Mouse (Mus musculus): ENCODE data around the gene Srcin1.

The Srcin1 gene

GRCm38 (mm10) chr11:97556569-97557408 is 19.2 kb downstream of the Srcin1 start:
- no peak for DNase-seq (ENCODE audit: low spot score)

DNA sequence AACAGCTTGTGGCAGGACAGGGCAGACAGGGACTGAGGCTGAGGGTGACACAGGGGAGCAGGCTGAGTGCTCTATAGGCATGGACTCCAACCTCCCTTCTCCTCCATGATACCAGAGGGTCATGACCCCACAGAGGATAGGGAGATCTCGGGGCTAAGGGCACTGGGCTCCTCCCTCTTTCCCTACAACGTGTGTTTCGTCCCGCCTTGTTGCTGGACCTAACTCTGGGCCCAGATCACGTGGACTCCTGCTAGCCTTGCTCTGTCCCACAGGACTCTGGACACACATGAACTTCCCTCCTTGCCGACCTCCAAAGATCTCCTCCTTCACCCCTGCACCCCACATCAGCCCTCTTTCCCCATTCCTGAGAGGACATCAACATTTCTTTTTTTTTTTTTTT is 20.8 kb downstream of the Srcin1 start:
- no peak for DNase-seq (ENCODE audit: low spot score)

- DNase-seq (ENCODE audit: low spot score): no peak
Observed at GRCm38 (mm10) chr11:97552151-97552550, 23.8 kb downstream of the Srcin1 start.

DNA sequence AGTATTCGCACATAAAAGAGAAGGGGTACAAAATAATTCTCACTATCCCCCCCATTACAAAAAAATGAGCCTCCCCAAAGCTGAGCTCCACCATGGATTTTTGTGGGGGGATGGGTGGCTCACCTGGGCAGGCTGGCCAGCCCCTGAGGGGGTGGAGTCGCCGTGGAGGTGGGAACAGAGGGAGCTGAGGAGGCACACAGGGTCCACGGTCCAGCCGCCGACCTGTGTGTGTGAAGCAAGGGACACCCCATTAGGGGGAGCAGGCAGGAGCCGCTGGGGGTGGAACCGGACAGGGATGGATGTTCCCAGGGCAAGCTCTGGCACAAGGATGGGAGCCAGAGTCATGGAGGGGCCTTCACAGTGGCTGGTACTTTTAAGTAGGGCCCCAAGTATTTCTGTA is 27.2 kb downstream of the Srcin1 start:
- no peak for DNase-seq (ENCODE audit: low spot score)

GRCm38 (mm10) chr11:97547957-97548706 is 27.9 kb downstream of the Srcin1 start:
- no peak for DNase-seq (ENCODE audit: low spot score)

DNA sequence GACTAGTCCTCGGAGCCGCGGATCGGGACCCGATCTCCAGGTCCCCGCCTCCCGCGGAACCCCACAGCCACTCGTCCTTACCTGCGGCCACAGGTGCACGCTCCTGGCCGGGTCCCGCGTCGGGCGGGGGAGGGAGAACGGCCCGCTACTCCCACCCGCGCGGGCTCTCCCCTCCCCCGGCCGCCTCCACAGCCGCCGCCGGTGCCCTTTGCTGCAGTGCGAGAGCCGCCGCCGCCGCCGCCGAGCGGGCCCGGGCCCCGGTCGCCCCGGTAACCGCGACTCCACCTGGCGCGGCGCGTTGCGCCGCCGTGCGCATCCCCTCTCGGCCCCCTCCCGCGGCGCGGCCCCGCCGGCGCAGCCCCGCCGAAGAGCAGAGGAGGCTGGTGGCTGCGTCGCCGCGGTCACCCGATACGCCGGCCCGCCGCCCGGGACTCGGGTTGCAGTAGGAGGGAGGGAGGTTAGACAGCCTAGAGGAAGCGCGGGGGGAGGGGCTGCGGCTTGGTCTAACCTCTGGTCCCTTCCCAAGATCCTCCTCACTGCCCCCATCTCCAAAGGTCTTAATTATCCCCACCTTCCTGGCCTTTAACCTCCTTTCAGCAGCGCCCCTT is 29.1 kb downstream of the Srcin1 start:
- no peak for DNase-seq (ENCODE audit: low spot score)

DNA sequence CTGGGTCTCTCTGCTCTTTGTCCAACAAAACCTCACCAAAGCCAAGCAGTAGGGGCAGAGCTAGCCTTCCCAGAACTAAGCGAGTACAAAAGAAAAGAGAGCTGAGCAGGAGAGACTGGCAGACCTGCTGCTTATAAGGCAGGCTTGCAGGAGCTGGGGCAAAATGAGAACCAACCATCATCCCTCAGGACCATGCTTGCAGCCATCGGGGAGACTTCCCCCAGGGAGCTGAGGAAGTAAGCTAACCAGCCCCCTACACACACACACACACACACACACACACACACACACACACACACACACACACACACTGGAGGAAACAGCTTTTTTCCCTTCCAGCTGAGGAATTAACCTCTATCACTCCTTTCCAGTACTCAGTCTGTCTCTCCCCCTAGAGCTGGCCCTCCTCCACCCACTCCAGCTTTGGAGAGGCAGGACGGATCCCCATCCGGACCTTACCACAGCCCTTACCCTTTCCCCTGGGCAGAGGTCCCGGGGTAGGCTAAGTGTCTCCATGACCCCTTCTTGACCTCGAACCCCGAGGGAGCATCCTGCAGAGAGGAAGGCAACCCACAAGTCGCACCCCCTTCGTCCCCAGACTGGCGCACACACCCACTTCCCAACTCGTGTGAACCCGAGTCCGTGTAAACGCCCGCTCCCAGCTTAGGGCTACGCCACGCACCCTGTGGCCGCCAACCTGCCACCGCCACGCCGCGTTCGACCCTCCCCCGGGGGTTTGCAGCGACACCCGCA is 30.0 kb downstream of the Srcin1 start:
- no peak for DNase-seq (ENCODE audit: low spot score)

GRCm38 (mm10) chr11:97543883-97544282 is 32.1 kb downstream of the Srcin1 start:
- DNase-seq (ENCODE audit: low spot score): no peak

DNA sequence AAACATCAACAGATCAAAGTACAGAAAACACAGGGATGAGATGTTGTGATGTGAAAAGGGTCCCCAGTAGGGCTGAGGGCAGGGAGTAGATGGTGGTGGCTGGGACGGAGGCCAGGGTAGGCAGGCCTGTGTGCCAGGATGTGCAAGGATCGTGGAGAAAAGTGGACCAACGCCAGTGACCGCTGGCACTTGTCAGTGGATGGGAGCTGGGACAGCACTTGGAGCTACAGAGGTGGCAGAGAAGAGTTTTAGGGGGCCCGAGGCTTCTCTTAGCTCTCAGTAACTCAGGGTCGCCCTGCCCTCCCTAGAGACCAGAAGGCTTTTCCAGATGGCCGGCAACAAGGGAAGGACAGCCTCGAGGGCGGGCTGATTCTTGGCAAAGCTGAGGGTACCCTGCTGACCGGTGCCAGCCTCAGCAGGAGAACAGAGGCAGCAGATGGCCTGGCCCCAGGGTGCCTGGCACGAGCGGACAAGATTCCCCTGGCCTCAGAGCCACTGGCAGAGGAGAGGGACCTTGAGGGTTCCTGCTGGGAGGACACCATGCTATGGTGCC is 32.7 kb downstream of the Srcin1 start:
- DNase-seq (ENCODE audit: low spot score): peak; percentile 53

- no peak for DNase-seq (ENCODE audit: low spot score)
Observed at GRCm38 (mm10) chr11:97542171-97543150, 33.5 kb downstream of the Srcin1 start.

- no peak for DNase-seq (ENCODE audit: low spot score)
Observed at GRCm38 (mm10) chr11:97540604-97541003, 35.4 kb downstream of the Srcin1 start.

DNA sequence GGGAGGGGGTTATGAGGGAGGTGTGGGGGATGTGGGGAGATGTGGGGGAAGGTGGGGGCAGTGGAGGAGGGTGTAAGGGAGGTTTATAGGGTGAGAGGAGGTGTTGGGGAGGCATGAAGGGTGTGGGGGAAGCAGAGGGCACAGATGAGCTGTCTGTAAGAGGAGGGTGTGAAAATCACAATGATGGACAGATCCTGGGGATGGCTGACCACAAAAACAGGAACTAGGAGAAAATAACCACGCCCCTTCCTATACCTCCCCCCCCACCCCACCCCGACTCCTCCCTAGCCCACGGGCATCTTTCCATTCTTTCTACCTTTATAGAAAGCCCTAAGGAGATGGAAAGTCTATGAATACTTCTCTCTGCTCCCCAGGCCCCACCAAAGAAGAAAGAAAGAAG is 35.9 kb downstream of the Srcin1 start:
- DNase-seq (ENCODE audit: low spot score): no peak

DNA sequence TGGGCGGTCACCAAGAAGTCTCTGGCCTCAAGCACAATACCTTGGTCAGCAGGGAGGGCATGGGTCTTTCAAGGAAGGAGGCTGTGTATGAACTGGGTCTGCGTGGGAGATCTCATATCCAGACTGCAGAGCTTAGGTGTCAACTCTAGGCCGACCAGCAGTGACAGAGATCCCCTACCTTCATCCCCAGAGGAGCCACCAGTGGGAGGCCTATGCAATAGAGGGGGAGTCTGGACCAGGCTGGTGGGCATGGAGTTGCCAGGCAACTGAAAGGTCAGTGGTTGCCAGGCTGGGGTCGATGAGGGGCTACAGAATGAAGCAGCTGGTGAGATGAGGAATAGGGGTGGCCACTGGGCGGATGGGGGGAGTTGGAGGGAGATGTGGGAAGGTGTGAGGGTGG is 36.4 kb downstream of the Srcin1 start:
- no peak for DNase-seq (ENCODE audit: low spot score)

DNA sequence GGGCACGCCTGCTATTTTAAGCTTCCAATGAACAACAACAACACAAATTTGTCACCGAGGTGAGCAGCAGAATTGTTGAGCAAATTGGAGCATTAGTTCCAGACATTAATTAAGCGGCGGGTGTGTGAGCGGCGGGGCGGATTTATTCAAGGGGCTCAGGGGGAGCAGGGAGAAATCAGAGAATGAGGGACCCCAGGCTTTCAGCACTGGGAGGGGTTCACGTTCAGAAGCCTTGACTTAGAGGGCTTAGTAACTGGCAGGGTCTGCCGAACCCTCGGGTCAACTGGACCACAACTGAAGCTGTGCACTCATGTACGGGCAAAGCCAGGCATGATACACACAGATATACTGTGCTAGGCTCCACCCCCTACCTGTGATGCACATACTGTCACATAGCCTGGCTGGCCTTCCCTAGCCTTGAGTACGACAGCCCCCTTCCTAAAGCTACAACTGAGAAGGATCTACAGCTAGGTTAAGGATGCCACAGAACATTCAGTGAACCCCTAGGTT is 38.4 kb downstream of the Srcin1 start:
- no peak for DNase-seq (ENCODE audit: low spot score)

DNA sequence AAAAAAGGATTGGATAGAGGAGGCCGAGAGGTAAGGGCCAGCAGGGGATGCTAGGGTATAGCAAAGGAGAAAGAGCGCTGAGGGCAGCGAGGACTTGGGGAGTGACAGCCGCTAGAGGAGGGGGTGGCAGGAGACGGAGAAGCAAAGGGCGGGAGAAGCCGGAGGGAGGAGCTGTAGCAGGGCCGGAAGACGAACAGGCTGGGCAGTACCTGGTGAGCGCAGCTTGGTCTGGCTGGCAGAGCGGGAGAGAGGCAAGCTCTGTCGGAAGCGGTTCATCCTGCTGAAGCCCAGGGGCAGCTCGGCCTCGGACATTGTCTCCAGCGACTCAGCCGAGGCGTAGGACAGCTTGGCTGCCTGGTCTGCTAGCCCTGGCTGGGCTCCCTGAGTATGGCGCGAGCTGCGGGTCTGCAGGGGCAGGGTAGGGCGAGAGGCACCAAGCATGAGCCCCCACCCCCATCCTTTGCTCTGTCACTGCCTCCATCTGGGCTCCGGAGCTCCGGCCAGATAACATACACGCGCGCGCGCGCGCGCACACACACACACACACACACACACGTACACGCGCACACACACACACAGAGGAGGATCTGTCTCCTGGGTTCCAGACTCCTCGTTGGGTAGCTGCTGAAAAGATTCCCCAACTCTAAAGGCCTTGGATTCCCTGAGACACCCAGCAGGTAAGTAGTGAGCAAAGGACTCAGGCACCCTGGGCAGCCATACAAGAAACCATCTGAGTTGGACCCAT is 39.0 kb downstream of the Srcin1 start:
- DNase-seq (ENCODE audit: low spot score): no peak

DNA sequence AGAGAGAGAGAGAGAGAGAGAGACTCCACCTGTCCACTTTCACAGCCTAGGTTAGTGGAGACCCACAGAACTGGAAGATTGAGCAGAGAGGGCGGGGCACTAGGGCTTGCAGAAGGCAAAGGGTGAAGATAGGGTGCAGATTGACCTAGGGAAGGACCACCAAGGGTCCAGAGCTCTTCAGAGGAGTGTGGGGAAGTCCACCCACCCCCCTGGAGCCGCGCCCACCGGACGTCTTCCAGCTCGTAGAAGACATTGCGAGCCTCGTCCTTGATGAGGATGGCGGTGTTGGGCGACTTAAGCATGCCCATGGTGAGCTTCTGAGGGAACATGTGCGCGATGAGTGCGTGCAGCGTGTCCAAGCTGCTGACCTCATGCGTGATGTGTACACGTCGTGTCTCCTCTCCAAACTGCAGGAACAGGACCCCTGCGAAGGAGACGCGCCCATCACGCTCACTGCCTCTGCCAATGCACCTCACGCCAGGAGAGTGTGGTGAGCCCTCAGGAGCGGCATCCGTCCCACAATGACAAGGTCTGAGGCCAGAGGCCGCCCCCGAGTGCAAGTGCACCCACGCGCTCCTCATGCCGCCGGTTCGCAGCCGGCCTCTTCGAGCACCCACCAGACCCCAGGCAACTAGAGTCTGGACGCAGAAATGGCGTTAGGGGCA is 39.8 kb downstream of the Srcin1 start:
- no peak for DNase-seq (ENCODE audit: low spot score)

GRCm38 (mm10) chr11:97535660-97536059 is 40.3 kb downstream of the Srcin1 start:
- DNase-seq (ENCODE audit: low spot score): no peak

GRCm38 (mm10) chr11:97535308-97535630 is 40.7 kb downstream of the Srcin1 start:
- no peak for DNase-seq (ENCODE audit: low spot score)
